Mouse (Mus musculus) neural tube, embryonic 15.5 days (tissue): ENCODE results near the gene Naxd. TPM values are rescaled to one million over a fixed set of nuclear protein-coding genes. Genes with fewer than 3 reads are reported as not detected.
"Not testable (repeated sequence)": the region's sequence is repeated elsewhere in the genome, so short reads cannot be mapped to it uniquely, and the experiment has no call there.

Source experiments
- ATAC-seq: fragments of 200-750 bp; cut with Nextera tagmentation; 2 replicates; pipeline ENCODE4 v1.8.0; 2017; ENCODE audit warnings: mild to moderate bottlenecking, moderate TSS enrichment, moderate library complexity; ENCODE audit not compliant: low FRiP score
- H3K27ac ChIP-seq: fragments of 300-500 bp; sonication (generic); replicated peaks from 2 replicates; pipeline ENCODE4 v1.5.1; 2015; ENCODE audit warnings: mild to moderate bottlenecking, inconsistent platforms
- H3K27me3 ChIP-seq: fragments of 300-500 bp; sonication (generic); replicated peaks from 2 replicates; pipeline ENCODE4 v1.6.1; 2015; ENCODE audit warnings: inconsistent platforms
- H3K36me3 ChIP-seq: fragments of 300-500 bp; sonication (generic); 2 replicates; pipeline ENCODE4 v1.6.1; 2015; ENCODE audit warnings: inconsistent platforms
- H3K4me1 ChIP-seq: fragments of 300-500 bp; sonication (generic); 2 replicates; pipeline ENCODE4 v1.6.1; 2015; ENCODE audit warnings: inconsistent platforms
- H3K4me2 ChIP-seq: fragments of 300-500 bp; sonication (generic); 2 replicates; pipeline ENCODE4 v1.6.1; 2015; ENCODE audit warnings: inconsistent platforms, mild to moderate bottlenecking, moderate library complexity
- H3K4me3 ChIP-seq: fragments of 300-500 bp; sonication (generic); replicated peaks from 2 replicates; pipeline ENCODE4 v1.5.1; 2015; ENCODE audit warnings: mild to moderate bottlenecking, inconsistent platforms
- H3K9ac ChIP-seq: fragments of 300-500 bp; sonication (generic); replicated peaks from 2 replicates; pipeline ENCODE4 v1.6.1; 2015; ENCODE audit warnings: mild to moderate bottlenecking, inconsistent platforms
- H3K9me3 ChIP-seq: fragments of 300-500 bp; sonication (generic); replicated peaks from 2 replicates; pipeline ENCODE4 v1.6.1; 2016; ENCODE audit warnings: inconsistent platforms
- WGBS: fragments of 180-500 bp; shearing (Covaris S2); methylation state at CpG from one replicate; pipeline ENCODE4 v1.1.7; 2015; ENCODE audit warnings: mixed read lengths; 5-methylcytosine and 5-hydroxymethylcytosine counted together
- polyA plus RNA-seq: library from polyadenylated mRNA; unstranded; fragments of >200 nt; fragmentation: Nextera tagmentation; extraction: Ambion mirVana; gene quantifications from 2 replicates; pipeline ENCODE4 v1.2.1, GENCODE M21; 2015

Naxd gene
- polyA plus RNA-seq, 1 experiment from 2014 or later, result 149 TPM

DNA sequence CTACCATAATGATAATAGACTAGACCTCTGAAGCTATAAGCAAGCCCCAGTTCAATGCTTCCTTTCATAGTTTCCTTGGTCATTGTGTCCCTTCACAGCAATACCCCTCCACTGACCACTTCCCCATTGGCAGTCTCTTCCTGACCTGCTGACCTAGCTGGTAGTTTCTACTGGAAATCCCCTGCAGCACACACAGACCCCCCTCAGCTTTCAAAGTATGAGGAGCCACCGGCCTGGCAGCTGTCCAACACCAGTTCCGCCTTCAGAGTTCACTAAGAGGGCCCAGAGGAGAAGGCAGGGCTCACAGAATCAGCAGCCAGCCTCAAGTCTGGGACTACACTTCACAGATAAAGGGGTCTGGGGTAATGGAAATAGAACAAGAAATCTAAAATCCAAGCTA is 36.4 kb upstream of the Naxd start:
- H3K4me1 ChIP-seq, result 0 out of 2 replicates have a peak, but pooled peaks cover 4% of the 10 kb centered on the region
- no peak for ATAC-seq
- no peak overlapping the region for H3K27ac ChIP-seq
- no peak overlapping the region for H3K4me3 ChIP-seq
- H3K9ac ChIP-seq, result no peak overlapping the region
- no peaks in the 10 kb centered on the region for H3K27me3 ChIP-seq
- no peaks in the 10 kb centered on the region for H3K9me3 ChIP-seq
- H3K4me2 ChIP-seq, result no peak overlapping the region
- WGBS, result 51% methylated on average over 2 of the region's 2 CpGs
- no peaks in the 10 kb centered on the region for H3K36me3 ChIP-seq

DNA sequence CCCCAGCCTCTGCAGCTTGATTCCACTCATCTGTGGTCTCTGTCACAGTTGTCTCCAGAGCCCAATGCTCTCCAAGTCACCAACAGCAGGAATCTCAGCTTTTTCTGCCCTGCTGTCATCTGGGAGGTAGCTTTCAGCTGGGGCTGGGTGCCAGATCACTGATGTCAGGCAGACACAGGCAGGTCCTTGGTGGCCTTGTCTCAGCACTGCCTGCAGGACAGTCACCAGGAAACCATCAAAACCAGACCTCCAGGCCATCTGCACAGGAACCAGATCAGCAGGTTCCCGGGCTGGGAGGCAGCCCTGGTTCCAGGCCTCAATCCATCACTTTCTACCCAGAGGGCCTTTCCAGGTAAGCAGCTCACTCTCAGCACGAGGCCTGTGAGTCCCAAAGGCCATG is 35.5 kb upstream of the Naxd start:
- Histone ChIP-seq H3K9ac (no peak overlapping the region), H3K4me2 (no peak overlapping the region), H3K36me3 (no peaks in the 10 kb centered on the region), H3K27me3 (no peaks in the 10 kb centered on the region), H3K4me3 (no peak overlapping the region), H3K4me1 (0 out of 2 replicates have a peak, but pooled peaks cover 4% of the 10 kb centered on the region), H3K27ac (no peak overlapping the region), H3K9me3 (no peaks in the 10 kb centered on the region)
- WGBS, result 76% methylated on average over 2 of the region's 2 CpGs
- no peak for ATAC-seq

DNA sequence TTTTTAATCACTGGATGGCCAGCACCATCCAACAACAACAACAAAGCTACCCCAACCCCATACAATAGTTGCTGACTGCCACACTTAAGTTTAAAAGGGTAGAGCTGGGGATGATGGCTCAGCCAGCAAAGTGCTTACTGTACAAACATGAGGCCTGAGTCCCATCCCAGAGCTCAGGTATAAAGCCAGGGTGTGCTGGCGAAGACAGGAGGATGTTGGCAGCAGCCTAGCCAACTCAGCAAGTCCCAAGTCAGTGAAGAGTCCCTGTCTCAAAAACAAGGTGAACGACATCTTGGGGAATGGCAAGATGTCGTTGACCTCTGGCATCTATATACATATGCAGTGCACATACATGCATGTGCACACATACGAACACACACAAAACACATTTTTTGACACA is 34.7 kb upstream of the Naxd start:
- 0 out of 2 replicates have a peak, but pooled peaks cover 4% of the 10 kb centered on the region for H3K4me1 ChIP-seq
- no peak overlapping the region for H3K4me2 ChIP-seq
- H3K9ac ChIP-seq, result no peak overlapping the region
- no peaks in the 10 kb centered on the region for H3K27me3 ChIP-seq
- H3K36me3 ChIP-seq, result no peaks in the 10 kb centered on the region
- whole genome bisulfite sequencing, result 97% methylated on average over 4 of the region's 4 CpGs
- no peak for ATAC-seq
- H3K4me3 ChIP-seq, result no peak overlapping the region
- H3K9me3 ChIP-seq, result no peaks in the 10 kb centered on the region
- no peak overlapping the region for H3K27ac ChIP-seq

DNA sequence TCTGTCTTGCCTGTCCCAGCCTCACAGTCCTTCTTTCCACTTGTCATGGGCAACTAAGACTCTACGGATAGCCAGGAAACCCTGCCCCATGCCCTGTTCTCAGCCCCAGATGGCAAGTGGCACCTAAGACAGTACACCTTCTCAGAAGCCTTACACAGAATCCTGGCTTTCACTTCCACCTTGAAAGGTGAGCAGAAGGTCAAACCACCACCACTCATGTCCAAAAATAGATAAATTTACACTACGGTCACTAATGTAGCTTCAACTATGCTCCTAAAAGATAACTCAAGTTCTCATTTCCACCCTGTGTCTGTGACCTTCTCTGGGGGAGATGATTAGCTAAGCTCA is 33.8 kb upstream of the Naxd start:
- no peaks in the 10 kb centered on the region for H3K27me3 ChIP-seq
- 0 out of 2 replicates have a peak, but pooled peaks cover 2% of the 10 kb centered on the region for H3K4me1 ChIP-seq
- WGBS, result 91% methylated on average over 2 of the region's 2 CpGs
- H3K9me3 ChIP-seq, result no peaks in the 10 kb centered on the region
- H3K36me3 ChIP-seq, result no peaks in the 10 kb centered on the region
- no peak overlapping the region for H3K4me2 ChIP-seq
- H3K4me3 ChIP-seq, result no peak overlapping the region
- H3K9ac ChIP-seq, result no peak overlapping the region
- ATAC-seq, result no peak
- H3K27ac ChIP-seq, result no peak overlapping the region

DNA sequence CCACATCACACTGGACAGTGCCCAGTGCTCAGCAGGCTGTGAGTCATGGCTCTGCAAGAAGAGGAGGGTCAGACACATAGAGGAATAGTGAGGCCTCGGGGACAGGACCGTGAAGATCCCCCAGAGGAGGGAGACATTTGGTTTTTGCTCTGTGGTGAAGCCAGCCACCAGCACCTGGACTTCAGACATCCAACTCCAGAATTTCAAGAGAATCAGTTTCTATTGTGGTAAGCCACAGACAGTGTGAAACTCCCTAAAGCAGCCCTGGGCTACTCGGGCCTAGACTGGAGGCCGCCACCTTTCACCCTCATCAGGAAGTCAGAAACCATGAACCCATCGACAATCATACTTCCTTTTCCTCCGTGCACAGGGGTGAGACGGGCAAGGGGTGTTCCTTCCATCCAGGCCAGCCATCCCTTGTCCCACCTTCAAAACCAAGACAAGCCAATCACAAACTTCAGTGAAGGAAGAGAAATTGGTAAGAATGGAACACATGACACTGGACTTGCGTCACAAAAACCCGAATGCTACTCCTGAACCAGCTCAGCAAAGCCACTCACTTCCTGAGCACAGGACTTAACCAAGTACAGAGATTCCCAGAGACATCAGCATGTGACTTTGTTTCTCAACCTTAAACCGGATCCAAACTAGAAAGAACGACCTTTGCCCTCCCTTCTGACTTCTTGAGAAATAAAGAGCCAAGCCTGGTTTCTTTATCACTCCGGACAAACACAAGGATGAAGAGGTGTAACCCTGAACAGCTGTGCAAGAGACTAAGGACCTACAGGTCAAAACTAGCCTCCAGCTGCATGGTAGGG is 33.2 kb upstream of the Naxd start:
- Histone ChIP-seq H3K36me3 (no peaks in the 10 kb centered on the region), H3K4me3 (no peak overlapping the region), H3K27ac (no peak overlapping the region), H3K27me3 (no peaks in the 10 kb centered on the region), H3K4me1 (0 out of 2 replicates have a peak, but pooled peaks cover 2% of the 10 kb centered on the region), H3K9ac (no peak overlapping the region), H3K4me2 (no peak overlapping the region), H3K9me3 (no peaks in the 10 kb centered on the region)
- 87% methylated on average over 12 of the region's 12 CpGs for whole genome bisulfite sequencing
- no peak for ATAC-seq

DNA sequence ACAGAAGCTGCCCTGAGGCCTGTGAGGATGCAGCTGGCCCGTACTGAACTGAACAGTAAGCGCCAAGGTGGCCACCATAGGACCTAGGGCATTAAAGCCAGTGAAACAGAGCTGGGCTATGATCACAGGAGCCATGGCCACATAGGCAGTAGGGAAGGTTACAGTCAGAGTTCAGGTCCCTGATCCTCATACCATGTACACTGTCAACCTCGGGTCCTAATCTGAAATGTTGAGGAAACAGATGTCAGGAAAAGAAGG is 32.7 kb upstream of the Naxd start:
- no peak overlapping the region for H3K4me2 ChIP-seq
- H3K9ac ChIP-seq, result no peak overlapping the region
- H3K27me3 ChIP-seq, result no peaks in the 10 kb centered on the region
- ATAC-seq, result no peak
- H3K27ac ChIP-seq, result no peak overlapping the region
- no peak overlapping the region for H3K4me3 ChIP-seq
- WGBS, result 85% methylated on average over 3 of the region's 3 CpGs
- H3K4me1 ChIP-seq, result 0 out of 2 replicates have a peak, but pooled peaks cover 2% of the 10 kb centered on the region
- no peaks in the 10 kb centered on the region for H3K36me3 ChIP-seq
- H3K9me3 ChIP-seq, result no peaks in the 10 kb centered on the region

DNA sequence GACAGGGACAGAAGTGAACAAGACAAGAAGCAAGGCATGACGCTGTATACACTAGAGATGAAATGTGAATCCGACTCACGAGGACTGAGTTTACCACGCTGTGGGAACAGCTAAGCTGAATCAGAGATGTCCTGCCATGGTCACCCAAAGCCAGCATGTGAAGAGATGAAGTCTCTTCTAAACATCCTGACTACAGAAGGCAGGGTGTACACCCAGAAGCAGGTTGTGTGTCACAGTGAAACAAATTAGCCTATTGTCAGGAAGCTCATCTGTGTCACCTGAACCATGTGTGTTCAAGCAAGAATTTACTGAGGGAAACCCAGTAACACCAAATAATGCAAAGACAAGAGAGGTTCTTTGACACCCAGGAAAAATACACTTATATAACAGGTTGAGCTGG is 31.7 kb upstream of the Naxd start:
- H3K9ac ChIP-seq, result no peak overlapping the region
- H3K27me3 ChIP-seq, result no peaks in the 10 kb centered on the region
- H3K4me1 ChIP-seq, result 0 out of 2 replicates have a peak, but pooled peaks cover under 1% of the 10 kb centered on the region
- H3K9me3 ChIP-seq, result no peaks in the 10 kb centered on the region
- no peak for ATAC-seq
- no peak overlapping the region for H3K4me3 ChIP-seq
- 97% methylated on average over 4 of the region's 4 CpGs for WGBS
- no peaks in the 10 kb centered on the region for H3K36me3 ChIP-seq
- no peak overlapping the region for H3K4me2 ChIP-seq
- H3K27ac ChIP-seq, result no peak overlapping the region

DNA sequence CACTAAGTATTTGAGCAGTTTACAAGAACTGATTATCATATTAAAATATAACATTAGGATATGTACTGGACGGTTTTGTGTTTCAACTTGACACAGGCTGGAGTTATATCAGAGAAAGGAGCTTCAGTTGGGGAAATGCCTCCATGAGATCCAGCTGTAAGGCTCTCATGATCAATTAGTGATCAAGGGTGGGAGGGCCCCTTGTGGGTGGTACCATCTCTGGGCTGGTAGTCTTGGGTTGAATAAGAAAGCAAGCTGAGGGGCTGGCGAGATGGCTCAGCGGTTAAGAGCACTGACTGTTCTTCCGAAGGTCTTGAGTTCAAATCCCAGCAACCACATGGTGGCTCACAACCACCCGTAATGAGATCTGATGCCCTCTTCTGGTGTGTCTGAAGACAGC is 30.8 kb upstream of the Naxd start:
- H3K9me3 ChIP-seq, ATAC-seq, H3K4me1 ChIP-seq, H3K4me3 ChIP-seq, H3K27ac ChIP-seq, H3K27me3 ChIP-seq, H3K4me2 ChIP-seq, H3K9ac ChIP-seq, H3K36me3 ChIP-seq: not testable (repeated sequence)
- 89% methylated on average over 5 of the region's 5 CpGs for WGBS

DNA sequence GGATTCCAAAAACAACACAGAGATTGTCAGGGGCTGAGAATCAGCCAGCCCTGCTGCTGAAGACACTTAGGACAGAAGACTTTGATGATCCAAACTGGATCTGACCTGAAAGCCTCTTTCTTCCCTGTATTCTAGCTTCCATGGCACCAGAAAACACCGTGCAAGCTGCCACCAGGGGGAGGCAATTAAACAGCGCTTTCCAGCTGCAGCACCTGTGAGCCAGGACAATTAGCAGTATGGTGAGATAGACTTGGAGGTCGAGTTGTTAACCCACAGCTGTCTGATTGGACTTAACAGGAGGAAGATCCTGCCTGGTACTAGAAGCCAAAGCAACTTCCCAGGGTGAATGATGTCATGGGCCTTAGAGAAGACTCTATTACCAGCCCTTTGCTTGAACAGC is 28.2 kb upstream of the Naxd start:
- H3K27ac ChIP-seq, result no peak overlapping the region
- no peaks in the 10 kb centered on the region for H3K36me3 ChIP-seq
- H3K4me2 ChIP-seq, result no peak overlapping the region
- no peaks in the 10 kb centered on the region for H3K9me3 ChIP-seq
- peaks cover 5% of the 10 kb centered on the region for H3K27me3 ChIP-seq
- WGBS, result 4% methylated on average over 3 of the region's 3 CpGs
- no peak overlapping the region for H3K4me3 ChIP-seq
- ATAC-seq, result no peak
- H3K4me1 ChIP-seq, result no peaks in the 10 kb centered on the region
- H3K9ac ChIP-seq, result no peak overlapping the region

DNA sequence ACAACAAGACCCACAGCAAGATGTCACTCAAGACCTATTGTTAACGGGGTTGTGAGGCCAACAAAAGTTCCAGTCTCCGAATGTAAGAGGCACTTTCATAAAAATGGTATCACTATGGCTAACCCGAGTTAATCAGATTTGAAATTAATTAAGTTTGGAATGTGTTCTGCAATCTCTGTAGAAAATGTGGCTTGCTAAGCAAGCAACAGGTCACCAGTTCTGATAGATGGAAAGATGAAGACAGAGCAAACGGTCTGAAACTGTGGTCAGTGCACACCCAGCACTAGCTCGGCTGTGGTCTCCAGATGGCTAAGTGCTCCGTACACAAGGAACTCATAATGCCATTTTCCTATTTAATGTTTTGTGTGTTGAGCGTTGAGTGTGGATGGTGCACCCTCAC is 26.6 kb upstream of the Naxd start:
- no peak overlapping the region for H3K9ac ChIP-seq
- peaks cover 20% of the 10 kb centered on the region for H3K27me3 ChIP-seq
- no peak overlapping the region for H3K27ac ChIP-seq
- no peaks in the 10 kb centered on the region for H3K4me1 ChIP-seq
- no peak overlapping the region for H3K4me3 ChIP-seq
- ATAC-seq, result no peak
- H3K4me2 ChIP-seq, result no peak overlapping the region
- no peaks in the 10 kb centered on the region for H3K9me3 ChIP-seq
- 85% methylated on average over 7 of the region's 7 CpGs for WGBS
- H3K36me3 ChIP-seq, result no peaks in the 10 kb centered on the region

DNA sequence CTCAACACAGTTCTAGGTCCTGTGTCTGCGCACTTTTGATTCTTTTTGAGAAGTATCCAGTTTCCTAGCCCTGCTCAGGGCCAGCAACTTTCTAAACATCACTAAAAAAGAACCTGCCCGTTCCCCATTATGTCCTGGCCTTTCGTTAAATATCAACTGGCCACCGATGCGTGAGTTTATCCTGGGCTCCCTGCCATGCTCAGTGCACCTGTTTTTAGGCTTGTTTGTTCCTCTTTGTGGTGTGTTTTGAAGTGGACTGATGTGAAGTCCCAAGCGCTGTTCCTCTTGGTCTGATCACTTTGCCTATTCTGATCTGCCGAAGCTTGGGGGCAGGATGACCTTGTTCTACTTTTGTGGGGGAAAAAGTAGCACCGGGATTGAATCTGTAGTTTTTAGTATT is 26.0 kb upstream of the Naxd start:
- Histone ChIP-seq H3K36me3 (no peaks in the 10 kb centered on the region), H3K4me3 (no peak overlapping the region), H3K4me1 (0 out of 2 replicates have a peak, but pooled peaks cover 1% of the 10 kb centered on the region), H3K4me2 (no peak overlapping the region), H3K27ac (no peak overlapping the region), H3K9me3 (no peaks in the 10 kb centered on the region), H3K27me3 (peaks cover 26% of the 10 kb centered on the region), H3K9ac (no peak overlapping the region)
- 55% methylated on average over 8 of the region's 8 CpGs for WGBS
- ATAC-seq, result no peak

DNA sequence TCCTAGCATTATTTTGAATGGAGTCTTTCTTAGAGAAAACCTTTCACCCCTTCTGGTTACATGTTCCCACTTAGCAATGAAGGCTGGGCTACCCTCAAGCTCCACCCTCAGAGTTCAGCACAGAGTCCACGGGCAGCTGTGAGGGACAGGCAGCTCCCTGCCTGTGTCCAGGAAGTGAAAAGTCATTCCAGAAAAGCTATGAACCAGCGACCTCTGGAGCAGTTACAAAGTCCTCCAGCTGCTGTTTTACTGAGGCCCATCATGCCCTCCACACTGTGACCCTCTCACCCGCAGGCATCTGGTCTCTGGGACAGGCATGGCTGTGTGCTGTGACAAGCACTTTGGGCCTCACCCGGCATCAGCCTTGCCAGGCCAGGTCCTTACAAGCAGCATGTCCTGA is 24.2 kb upstream of the Naxd start:
- ATAC-seq, result no peak
- 37% methylated on average over 4 of the region's 4 CpGs for WGBS
- Histone ChIP-seq H3K4me2 (no peak overlapping the region), H3K4me3 (no peak overlapping the region), H3K27ac (no peak overlapping the region), H3K9me3 (no peaks in the 10 kb centered on the region), H3K4me1 (peaks cover 19% of the 10 kb centered on the region), H3K9ac (no peak overlapping the region), H3K36me3 (no peaks in the 10 kb centered on the region), H3K27me3 (peaks cover 41% of the 10 kb centered on the region)
